Mouse (Mus musculus) erythroblast, embryonic 14.5 days (primary cell): ENCODE measurements at regions not wholly inside any gene's neighbourhood (a gene's known extent, or its start where the extent isn't known, plus 50 kb on each side); places are given as distances from the start of the nearest gene placed in this dataset.

Source experiments
- GATA1 ChIP-seq: IDR thresholded peaks from 2 replicates; pipeline ENCODE4 v1.6.1; 2012; ENCODE audit warnings: low read length, inconsistent platforms, mixed read lengths
- TAL1 ChIP-seq: IDR thresholded peaks from 3 replicates; pipeline ENCODE4 v1.6.1; 2012; ENCODE audit warnings: low read length, inconsistent platforms, mixed read lengths

GRCm38 (mm10) chr2:61029706-61030105 is 66.7 kb upstream of the Rbms1 start:
- TF ChIP-seq GATA1, result no peak
- no peak for TF ChIP-seq TAL1
